Mouse (Mus musculus) R1 (cell line): ENCODE results near the gene Phf23.
"Not testable (repeated sequence)": the region's sequence is repeated elsewhere in the genome, so short reads cannot be mapped to it uniquely, and the experiment has no call there.

ENCODE experiments used
- DNase-seq: peaks from one replicate; pipeline ENCODE4 v3.0.0-alpha.2; 2018; ENCODE audit warnings: low read depth, low spot score

Gene Phf23

GRCm38 (mm10) chr11:69999666-70000065 lies 4.1 kb downstream of the Phf23 start:
- DNase-seq = no peak

GRCm38 (mm10) chr11:70000396-70000898 lies 4.9 kb downstream of the Phf23 start, which contains the start of gene Dvl2:
TSS of gene Dvl2 (plus strand) at chr11:70000595.
- DNase-seq = peak; percentile 98

DNA sequence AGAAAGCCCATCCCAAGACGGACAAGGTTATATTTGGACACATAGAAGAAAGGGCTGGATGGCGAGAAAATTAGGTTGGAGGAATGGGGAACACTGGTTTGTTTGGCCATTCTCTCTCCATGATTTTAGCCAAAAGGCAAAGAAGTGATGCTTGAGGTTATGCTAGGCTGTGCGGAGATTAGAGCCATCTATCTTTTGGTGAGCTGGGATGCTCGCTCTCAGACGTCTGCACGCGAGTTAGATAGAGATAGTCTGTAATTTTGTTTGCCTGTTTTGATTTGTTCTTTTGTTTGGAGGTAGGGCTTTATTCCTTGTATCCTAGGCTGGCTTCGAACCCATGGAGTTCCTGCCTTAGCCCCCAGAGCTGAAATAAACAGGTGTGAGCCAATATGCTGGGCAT lies 5.6 kb downstream of the Phf23 start:
- DNase-seq = no peak

GRCm38 (mm10) chr11:70001865-70002264 lies 6.3 kb downstream of the Phf23 start:
- DNase-seq = peak; percentile 90

GRCm38 (mm10) chr11:70002471-70002870 lies 6.9 kb downstream of the Phf23 start:
- DNase-seq = no peak

- DNase-seq = peak; percentile 63
Measured at GRCm38 (mm10) chr11:70005521-70005920, 9.9 kb downstream of the Phf23 start.

DNA sequence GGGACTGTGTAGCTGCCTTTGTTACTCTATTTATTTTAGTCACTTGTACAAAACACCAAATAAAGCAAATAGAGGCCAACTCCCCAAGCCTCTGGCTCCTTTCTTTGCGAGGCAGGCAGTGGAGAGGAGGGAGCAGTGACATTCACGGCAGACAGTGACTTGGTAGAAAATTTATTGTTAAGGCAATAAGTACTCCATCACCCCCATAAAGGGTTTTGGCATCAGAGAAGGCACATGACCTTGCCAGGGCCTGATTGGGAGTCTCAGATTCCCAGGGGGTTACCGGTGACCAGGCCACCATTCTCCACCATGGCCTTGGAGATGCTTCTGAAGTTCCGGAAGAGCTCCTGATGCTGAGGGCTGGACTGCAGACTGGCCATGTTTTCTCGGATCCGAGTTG lies 14.5 kb downstream of the Phf23 start:
- no peak for DNase-seq

GRCm38 (mm10) chr11:70010548-70010947 lies 15.0 kb downstream of the Phf23 start:
- no peak for DNase-seq

GRCm38 (mm10) chr11:70010961-70011360 lies 15.4 kb downstream of the Phf23 start:
- no peak for DNase-seq

DNA sequence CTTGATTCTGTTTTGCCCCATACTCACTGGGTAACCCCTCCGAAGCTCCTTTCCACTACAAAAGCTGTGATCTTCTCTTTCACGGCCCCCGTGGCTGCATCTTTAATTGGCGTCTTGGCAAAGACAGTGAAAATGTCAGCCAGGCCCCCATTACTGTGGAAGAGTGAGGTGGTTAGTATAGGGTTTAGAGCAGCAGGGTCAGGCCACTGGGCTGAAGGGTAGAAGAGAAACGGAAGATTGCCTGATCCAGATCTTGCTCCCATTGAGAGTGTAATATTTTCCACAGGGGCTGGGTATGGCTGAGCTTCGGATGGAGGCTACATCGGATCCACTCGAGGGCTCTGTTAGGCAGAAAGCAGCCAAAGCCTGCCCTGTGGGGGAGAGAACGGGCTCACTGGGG lies 17.4 kb downstream of the Phf23 start:
- DNase-seq = no peak

DNA sequence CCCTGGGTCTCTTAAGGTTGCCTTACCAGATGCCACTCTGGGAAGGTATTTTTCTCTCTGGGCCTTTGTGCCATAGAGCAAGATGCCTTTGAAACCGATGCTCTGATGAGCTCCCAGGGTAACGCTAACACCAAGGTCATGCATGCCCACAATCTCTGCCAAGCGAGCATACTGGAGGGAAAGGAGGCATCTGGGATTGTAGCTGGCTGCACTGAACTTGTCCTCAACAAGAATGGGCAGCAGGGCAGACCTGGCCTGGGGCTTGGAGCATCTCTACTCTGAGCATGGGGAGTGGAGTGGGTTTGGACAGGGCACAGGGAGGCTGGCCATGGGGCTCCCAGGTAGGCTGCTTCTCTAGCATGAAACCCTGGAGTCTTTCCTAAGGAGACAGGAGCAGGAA lies 17.8 kb downstream of the Phf23 start:
- no peak for DNase-seq

DNA sequence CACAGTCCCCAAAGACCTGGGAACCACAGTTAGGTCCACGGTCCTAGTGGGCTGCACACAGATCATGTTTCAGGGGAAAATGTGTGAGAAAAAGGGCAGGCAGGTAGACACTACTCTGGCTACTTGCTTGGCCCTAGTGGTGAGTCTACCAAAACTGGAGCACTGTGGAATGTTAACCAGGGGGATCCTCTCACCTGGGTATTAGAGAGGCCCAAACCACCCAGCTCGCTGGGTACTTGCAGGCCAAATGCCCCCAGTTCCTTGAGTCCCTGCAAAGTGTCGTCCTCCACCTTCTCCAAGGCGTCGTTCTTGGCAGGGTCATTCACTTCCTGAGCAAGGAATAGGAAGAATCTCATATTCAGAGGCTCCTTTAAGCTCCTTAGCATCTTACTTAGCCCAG lies 18.5 kb downstream of the Phf23 start:
- DNase-seq = no peak

DNA sequence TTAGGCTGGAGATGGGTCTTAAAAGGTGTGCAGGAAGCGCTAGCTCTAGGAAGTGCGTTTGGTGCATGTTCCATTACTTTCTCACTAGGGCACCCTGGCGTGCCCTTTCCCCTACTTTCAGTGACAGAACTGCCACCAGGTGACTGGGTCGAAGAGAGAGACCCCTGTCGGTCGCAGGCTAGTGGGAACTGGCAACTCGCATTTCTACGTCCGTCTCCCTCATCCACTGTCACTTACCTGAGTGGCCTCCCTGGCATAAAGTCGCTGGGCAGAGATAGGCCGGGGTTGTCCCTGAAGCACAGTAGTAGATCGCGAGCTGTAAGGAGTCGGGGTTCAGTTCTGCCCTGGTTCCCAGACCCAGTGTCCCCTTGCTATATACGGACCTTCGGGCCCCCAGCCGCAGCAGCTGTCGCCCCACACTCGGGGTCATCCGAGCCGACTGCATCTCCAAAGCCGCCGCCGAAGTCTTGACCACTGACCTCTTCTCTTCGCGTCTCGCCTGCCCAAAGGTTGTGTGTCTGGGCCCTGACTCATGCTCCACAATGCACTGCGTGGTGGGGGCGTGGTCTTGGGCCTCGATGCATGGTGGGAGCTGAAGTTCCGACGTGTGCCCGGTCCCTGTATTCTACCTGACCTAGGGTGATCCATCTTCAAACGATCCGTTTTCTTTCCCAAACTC lies 19.4 kb downstream of the Phf23 start, which contains the start of gene Acadvl:
Acadvl (minus strand) TSS at position 532 of the 679 bp plus-strand sequence.
- peak; percentile 89 for DNase-seq

DNA sequence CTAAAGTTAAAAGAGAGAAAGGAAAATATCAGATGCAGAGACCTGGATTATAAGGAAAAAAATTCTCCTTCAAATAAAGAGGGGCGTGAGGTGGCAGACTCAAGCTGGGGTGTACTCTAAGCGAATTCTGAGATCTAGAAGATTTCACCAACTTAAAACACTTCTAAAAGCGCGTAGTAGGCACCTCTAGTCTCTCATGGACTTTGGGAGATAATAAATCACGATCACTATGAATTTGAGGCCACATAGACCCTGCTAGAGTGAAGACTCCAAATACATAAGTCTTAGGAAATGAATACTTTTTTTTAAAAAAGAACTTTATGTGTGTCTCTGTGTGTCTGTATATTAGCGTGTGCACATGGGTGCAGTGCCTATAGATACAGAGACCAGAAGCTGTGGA lies 20.1 kb downstream of the Phf23 start:
- no peak for DNase-seq

DNA sequence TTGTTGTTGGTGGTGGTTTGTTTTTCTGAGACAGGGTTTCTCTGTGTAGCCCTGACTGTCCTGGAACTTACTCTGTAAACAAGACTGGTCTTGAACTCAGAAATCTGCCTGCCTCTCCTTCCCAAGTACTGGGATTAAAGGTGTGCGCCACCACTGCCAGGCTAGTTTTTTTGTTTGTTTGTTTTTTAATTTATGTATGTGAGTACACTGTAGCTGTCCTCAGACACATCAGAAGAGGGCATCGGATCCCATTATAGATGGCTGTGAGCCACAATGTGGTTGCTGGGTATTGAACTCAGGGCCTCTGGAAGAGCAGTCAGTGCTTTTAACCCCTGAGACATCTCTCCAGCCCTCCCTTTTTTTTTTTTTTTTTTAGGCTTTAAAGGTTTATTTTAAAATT lies 20.6 kb downstream of the Phf23 start:
- DNase-seq = not testable (repeated sequence)

DNA sequence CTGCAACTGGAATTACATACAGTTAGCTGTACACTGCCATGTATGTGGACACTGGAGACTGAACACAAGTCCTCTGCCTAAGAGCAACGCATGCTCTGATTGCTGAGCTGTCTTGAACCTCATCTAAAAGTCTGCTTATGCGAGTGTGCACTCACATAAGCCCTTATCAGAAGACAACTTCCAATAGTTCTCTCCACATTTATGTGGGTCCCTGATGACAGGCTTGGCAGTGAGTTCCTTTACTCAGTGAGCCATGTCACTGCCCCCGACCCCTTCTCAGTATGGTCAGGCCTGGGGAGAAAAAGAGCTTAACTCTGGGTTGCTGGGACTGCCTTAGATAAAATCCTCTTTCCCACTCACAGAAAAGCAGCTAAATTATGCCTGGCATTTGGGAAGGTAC lies 21.1 kb downstream of the Phf23 start, which contains the start of gene Dlg4:
Dlg4 (plus strand) TSS at position 274 of the 400 bp plus-strand sequence.
- DNase-seq = no peak

GRCm38 (mm10) chr11:70017199-70017767 lies 21.7 kb downstream of the Phf23 start:
- DNase-seq = no peak

DNA sequence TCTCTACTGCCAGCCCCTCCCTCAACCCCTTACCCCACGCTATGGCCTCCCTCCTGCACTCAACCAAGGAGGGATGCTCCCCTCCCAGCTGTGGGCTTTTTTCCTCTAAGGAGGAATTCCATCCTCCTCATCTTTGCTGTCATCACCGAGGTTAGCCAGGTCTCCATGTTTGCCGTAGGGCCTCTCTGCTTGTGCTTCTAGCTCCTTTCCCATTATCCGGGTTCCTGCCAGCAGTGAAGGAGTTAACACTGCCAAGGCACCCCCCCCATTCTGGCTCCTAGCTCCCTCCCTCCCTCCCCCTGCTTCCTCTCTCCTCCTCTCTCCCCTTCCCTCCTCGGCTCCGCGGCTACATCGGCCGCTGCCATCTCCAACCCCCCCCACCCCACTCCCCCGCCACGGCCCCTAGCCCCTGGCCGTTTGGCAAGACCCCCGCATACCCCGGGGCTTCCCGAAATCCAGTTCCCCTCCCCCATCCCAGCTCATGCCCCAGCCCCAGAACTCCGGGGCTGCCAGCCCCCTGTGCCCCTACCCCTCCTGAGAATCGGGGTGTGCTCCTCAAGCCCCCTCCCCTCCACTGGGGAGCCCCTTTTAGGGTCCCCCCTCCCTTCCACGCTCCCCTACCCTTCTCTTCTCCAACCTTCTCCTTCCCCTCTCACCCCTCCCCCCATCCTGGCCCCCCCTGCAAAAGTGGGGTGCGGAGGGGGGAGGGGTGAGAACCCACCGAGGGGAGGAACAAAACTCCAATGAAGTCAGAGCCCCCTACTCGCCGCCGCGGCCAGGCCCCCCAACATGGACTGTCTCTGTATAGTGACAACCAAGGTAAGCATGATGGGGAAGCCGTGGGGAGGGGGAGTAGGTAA lies 22.8 kb downstream of the Phf23 start:
- peak; percentile 35 for DNase-seq

DNA sequence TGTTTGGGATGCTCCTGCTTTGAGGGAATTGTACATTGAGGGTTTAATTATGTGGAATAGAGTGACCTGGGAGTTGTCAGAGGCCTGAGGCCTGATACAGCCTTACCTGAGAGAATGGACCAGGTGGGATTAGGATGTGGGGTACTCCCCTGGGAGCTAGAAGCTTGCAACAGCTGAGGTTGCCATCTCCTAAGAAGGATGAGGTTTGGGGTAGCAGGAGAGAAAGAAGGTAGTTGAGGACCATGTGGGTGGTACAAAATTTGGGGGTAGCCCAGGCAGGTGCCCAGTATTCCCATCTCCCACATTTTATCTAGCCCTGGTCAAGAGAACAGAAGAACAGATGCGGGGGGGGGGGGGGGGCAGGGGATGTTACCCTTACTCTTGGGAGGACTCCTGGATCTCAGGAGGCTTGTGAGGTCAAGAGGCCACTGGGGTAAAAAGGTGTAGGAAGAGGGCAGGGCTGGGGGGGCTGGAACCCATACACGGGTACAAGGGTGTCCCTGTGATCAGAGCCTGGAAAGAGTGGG lies 24.0 kb downstream of the Phf23 start:
- DNase-seq = no peak

- no peak for DNase-seq
Measured at GRCm38 (mm10) chr11:70020022-70020631, 24.6 kb downstream of the Phf23 start.

- peak; percentile 91 for DNase-seq
Measured at GRCm38 (mm10) chr11:70020731-70021263, 25.2 kb downstream of the Phf23 start.
